Mouse (Mus musculus) midbrain, embryonic 16.5 days (tissue): ENCODE data around the gene Vps37d. TPM values are rescaled to one million over a fixed set of nuclear protein-coding genes. Genes with fewer than 3 reads are reported as not detected.
"Not testable (repeated sequence)": the region's sequence is repeated elsewhere in the genome, so short reads cannot be mapped to it uniquely, and the experiment has no call there.

Experiments
- ATAC-seq: fragments of 200-750 bp; cut with Nextera tagmentation; 2 replicates; pipeline ENCODE4 v1.8.0; 2017; ENCODE audit warnings: moderate TSS enrichment
- H3K27ac ChIP-seq: fragments of 300-500 bp; sonication (generic); 2 replicates; pipeline ENCODE4 v1.5.1; 2014; ENCODE audit warnings: mild to moderate bottlenecking, low read length, mixed read lengths
- H3K27me3 ChIP-seq: fragments of 300-500 bp; sonication (generic); 2 replicates; pipeline ENCODE4 v1.6.1; 2014; ENCODE audit warnings: low read depth, low read length, mixed read lengths; ENCODE audit not compliant: control insufficient read depth, insufficient read depth
- H3K36me3 ChIP-seq: fragments of 300-500 bp; sonication (generic); 2 replicates; pipeline ENCODE4 v1.6.1; 2014; ENCODE audit warnings: mild to moderate bottlenecking, low read length, moderate library complexity, mixed read lengths; ENCODE audit not compliant: control insufficient read depth, insufficient read depth
- H3K4me1 ChIP-seq: fragments of 300-500 bp; sonication (generic); 2 replicates; pipeline ENCODE4 v1.6.1; 2014; ENCODE audit warnings: mild to moderate bottlenecking, low read length, mixed read lengths; ENCODE audit not compliant: control insufficient read depth, insufficient read depth
- H3K4me2 ChIP-seq: fragments of 300-500 bp; sonication (generic); 2 replicates; pipeline ENCODE4 v1.6.1; 2014; ENCODE audit warnings: mild to moderate bottlenecking, low read length, mixed read lengths
- H3K4me3 ChIP-seq: fragments of 300-500 bp; sonication (generic); 2 replicates; pipeline ENCODE4 v1.5.1; 2014; ENCODE audit warnings: low read depth, mild to moderate bottlenecking, low read length, moderate library complexity, mixed read lengths
- H3K9ac ChIP-seq: fragments of 300-500 bp; sonication (generic); 2 replicates; pipeline ENCODE4 v1.6.1; 2014; ENCODE audit warnings: low read depth, low read length, mixed read lengths
- H3K9me3 ChIP-seq: fragments of 300-500 bp; sonication (generic); replicated peaks from 2 replicates; pipeline ENCODE4 v1.6.1; 2014; ENCODE audit warnings: mild to moderate bottlenecking, low read length, mixed read lengths; ENCODE audit not compliant: control insufficient read depth, poor library complexity, severe bottlenecking
- WGBS: fragments of 180-500 bp; shearing (Covaris S2); extraction: QIAGEN DNeasy Blood & Tissue Kit; methylation state at CpG from one replicate; pipeline ENCODE4 v1.1.7; 2014; 5-methylcytosine and 5-hydroxymethylcytosine counted together
- polyA plus RNA-seq: library from polyadenylated mRNA; unstranded; fragments of >200 nt; fragmentation: Nextera tagmentation; extraction: Ambion mirVana; gene quantifications from 2 replicates; pipeline ENCODE4 v1.2.1, GENCODE M21; 2015

Gene Vps37d
- polyA plus RNA-seq, 1 experiment from 2014 or later = 33.6 TPM

DNA sequence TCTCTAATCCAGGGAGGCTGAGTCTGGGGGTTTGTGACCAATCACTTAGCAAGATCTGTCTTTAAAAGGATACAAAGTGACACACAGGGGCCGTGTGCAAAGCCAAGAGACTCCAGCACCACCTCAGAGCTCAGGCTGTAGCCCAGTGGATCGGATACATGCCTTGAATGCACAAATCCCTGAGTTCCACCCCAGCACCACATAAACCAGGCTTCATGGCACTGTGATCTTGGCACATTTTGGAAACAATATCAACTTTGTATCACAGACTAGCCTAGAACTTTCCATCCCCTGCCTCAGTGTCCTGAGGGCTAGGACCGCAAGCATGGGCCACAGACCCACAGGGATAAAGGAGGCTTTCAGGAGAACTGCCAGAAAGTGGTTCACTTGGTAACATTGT is 12.1 kb downstream of the Vps37d start:
- Histone ChIP-seq H3K27me3 (no peaks in the 10 kb centered on the region), H3K4me3 (no peak overlapping the region), H3K4me2 (no peak overlapping the region), H3K27ac (no peak overlapping the region), H3K36me3 (peaks cover 7% of the 10 kb centered on the region; the same call in 1 of the 2 replicates), H3K9me3 (no peaks in the 10 kb centered on the region), H3K9ac (no peak overlapping the region), H3K4me1 (peaks cover 21% of the 10 kb centered on the region)
- no peak for ATAC-seq
- WGBS = 92% methylated on average over 3 of the region's 3 CpGs

DNA sequence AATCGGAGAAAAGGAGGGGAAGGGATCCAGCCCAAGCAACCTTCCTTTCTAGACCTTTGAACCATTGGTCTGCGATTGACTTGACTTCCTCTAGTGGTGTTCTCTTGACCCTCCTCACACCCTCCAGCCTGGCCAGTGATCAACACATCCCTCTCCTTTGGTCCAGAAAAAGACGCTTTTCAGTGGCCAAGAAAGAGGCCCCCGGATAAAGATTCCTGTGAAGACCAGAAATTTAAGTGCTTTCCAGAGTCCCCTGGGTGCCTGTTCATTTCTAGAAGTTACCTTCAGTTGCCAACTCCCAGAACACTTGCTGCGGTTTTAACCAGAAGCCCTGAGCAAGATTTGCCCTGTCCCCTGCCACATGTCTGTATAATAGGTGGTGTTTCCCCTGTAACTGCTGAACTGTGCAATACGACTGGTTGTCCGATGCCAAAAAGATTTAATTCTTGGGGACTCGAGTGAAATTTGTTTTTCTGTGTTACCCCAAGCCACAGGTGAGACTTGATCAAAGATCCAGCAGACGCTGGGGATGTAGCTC is 13.1 kb downstream of the Vps37d start, which contains the start of gene Bud23:
Gene Bud23, minus strand, starts transcription at position 51 of the 538 bp plus-strand sequence.
- H3K27me3 ChIP-seq, H3K9me3 ChIP-seq, ATAC-seq: not testable (repeated sequence)
- Histone ChIP-seq H3K4me1 (peaks cover 21% of the 10 kb centered on the region), H3K27ac (peak within 1 kb of the TSS; percentile 81), H3K4me3 (peak within 1 kb of the TSS; percentile 76), H3K4me2 (peak within 1 kb of the TSS; percentile 92), H3K36me3 (peaks cover 17% of the 10 kb centered on the region), H3K9ac (peak within 1 kb of the TSS; percentile 86)
- 73% methylated on average over 8 of the region's 9 CpGs for WGBS

GRCm38 (mm10) chr5:135064382-135064766 is 13.7 kb downstream of the Vps37d start:
- peaks cover 19% of the 10 kb centered on the region for H3K36me3 ChIP-seq
- H3K9ac ChIP-seq = peak overlapping the region; percentile 86
- peak overlapping the region; percentile 92 for H3K4me2 ChIP-seq
- H3K27ac ChIP-seq = peak overlapping the region; percentile 81
- no peak; the same call in none of the 2 replicates for ATAC-seq
- no peaks in the 10 kb centered on the region for H3K27me3 ChIP-seq
- H3K4me1 ChIP-seq = peaks cover 21% of the 10 kb centered on the region
- under 1% methylated on average over 40 of the region's 40 CpGs for WGBS
- H3K9me3 ChIP-seq = no peaks in the 10 kb centered on the region
- peak overlapping the region; percentile 76 for H3K4me3 ChIP-seq

DNA sequence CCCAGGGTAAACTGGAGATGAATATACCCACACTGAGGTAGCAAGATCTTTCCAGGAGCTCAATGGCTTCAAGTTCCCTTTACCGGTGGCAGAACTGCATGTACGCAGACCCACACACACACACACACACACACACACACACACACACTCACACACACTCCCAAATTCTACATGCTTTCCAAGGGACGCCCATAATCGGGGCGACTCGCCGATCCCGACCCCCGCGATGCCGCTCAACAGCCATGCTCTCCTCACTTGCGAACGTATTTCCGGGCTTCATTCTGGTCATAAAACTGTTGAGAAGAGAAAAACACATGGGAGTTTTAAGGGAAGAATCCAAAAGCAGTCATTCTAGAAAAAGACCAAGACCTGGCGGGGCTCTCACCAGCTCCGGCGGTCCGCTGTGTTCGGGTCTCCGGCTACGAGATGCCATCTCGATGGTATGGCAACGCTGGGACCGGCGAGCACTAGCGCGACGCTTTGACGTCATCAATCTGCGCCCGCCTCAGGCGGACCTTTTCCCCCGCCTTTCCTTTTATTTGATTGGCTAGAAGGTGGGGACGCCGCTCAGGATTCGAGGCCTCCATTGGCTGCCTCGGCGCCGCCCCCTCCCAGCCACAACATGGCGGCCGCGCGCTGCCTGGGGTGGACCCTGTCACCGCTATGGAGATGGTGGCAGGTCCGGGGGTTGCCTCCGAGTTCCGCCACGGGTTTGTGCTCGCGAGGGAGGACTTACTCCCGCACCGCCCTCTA is 14.3 kb downstream of the Vps37d start, which contains the start of gene Dnajc30:
Gene Dnajc30, plus strand, starts transcription at position 574 of the 753 bp plus-strand sequence.
- Histone ChIP-seq H3K4me2 (peak within 1 kb of the TSS; percentile 92), H3K9me3 (no peaks in the 10 kb centered on the region), H3K27me3 (no peaks in the 10 kb centered on the region), H3K9ac (peak within 1 kb of the TSS; percentile 86), H3K27ac (peak within 1 kb of the TSS; percentile 81), H3K36me3 (peaks cover 25% of the 10 kb centered on the region), H3K4me3 (peak within 1 kb of the TSS; percentile 76), H3K4me1 (peaks cover 21% of the 10 kb centered on the region)
- ATAC-seq = peak; percentile 96
- WGBS = under 1% methylated on average over 52 of the region's 52 CpGs

GRCm38 (mm10) chr5:135053356-135053755 is 24.7 kb downstream of the Vps37d start:
- H3K36me3 ChIP-seq = peaks cover 27% of the 10 kb centered on the region
- H3K9me3 ChIP-seq = no peaks in the 10 kb centered on the region
- no peak overlapping the region for H3K9ac ChIP-seq
- H3K27ac ChIP-seq = no peak overlapping the region
- H3K4me2 ChIP-seq = no peak overlapping the region
- WGBS = 92% methylated on average over 12 of the region's 12 CpGs
- H3K27me3 ChIP-seq = no peaks in the 10 kb centered on the region
- H3K4me3 ChIP-seq = no peak overlapping the region
- no peak for ATAC-seq
- no peaks in the 10 kb centered on the region for H3K4me1 ChIP-seq

GRCm38 (mm10) chr5:135049268-135049667 is 28.8 kb downstream of the Vps37d start:
- H3K9ac ChIP-seq, H3K27ac ChIP-seq, H3K4me1 ChIP-seq, ATAC-seq, H3K9me3 ChIP-seq, H3K27me3 ChIP-seq, H3K4me3 ChIP-seq, H3K4me2 ChIP-seq: not testable (repeated sequence)
- 90% methylated on average over 5 of the region's 6 CpGs for WGBS
- peaks cover 20% of the 10 kb centered on the region for H3K36me3 ChIP-seq

GRCm38 (mm10) chr5:135048539-135048938 is 29.5 kb downstream of the Vps37d start:
- ATAC-seq = no peak
- no peaks in the 10 kb centered on the region for H3K9me3 ChIP-seq
- no peak overlapping the region for H3K4me3 ChIP-seq
- H3K4me2 ChIP-seq = no peak overlapping the region
- H3K36me3 ChIP-seq = peaks cover 20% of the 10 kb centered on the region
- H3K27ac ChIP-seq = no peak overlapping the region
- H3K27me3 ChIP-seq = no peaks in the 10 kb centered on the region
- no peak overlapping the region for H3K9ac ChIP-seq
- H3K4me1 ChIP-seq = no peaks in the 10 kb centered on the region
- WGBS = 97% methylated on average over 5 of the region's 5 CpGs

GRCm38 (mm10) chr5:135044575-135044974 is 33.5 kb downstream of the Vps37d start:
- Histone ChIP-seq H3K4me3 (no peak overlapping the region), H3K9me3 (no peaks in the 10 kb centered on the region), H3K27ac (no peak overlapping the region), H3K27me3 (no peaks in the 10 kb centered on the region), H3K4me2 (no peak overlapping the region), H3K9ac (no peak overlapping the region), H3K36me3 (peaks cover 13% of the 10 kb centered on the region), H3K4me1 (no peaks in the 10 kb centered on the region)
- WGBS = 92% methylated on average over 3 of the region's 3 CpGs
- ATAC-seq = no peak

DNA sequence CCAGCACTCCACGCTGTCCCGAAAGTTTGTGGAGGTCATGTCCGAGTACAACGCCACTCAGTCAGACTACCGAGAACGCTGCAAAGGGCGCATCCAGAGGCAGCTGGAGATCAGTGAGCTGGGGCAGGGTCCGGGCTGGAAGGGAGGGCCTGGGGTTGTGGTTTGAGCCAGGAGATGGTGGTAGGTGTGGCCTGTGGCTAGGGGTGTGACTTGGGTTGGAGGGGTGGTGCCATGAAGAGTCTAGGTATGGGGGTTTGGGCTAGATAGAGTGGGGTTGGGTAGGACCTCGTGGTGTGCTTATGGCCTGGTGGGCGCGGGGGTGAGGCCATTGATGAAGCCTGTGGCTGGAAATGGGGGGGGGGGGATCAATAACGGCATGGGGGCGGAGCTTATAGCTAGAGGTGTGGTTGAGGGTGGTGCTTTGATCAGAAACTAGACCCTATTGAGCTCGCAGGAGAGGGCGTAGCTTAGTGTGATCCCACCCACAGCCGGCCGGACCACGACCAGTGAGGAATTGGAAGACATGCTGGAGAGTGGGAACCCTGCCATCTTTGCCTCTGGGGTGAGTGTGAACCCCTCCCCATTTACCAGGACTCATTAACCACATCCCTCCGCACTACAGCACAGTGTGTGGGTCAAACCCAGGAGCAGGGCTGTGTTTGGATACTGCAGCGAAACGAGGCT is 35.8 kb downstream of the Vps37d start:
- Histone ChIP-seq H3K9me3 (no peaks in the 10 kb centered on the region), H3K9ac (no peak overlapping the region), H3K4me1 (no peaks in the 10 kb centered on the region), H3K36me3 (peaks cover 21% of the 10 kb centered on the region), H3K4me3 (no peak overlapping the region), H3K27me3 (no peaks in the 10 kb centered on the region), H3K27ac (no peak overlapping the region), H3K4me2 (no peak overlapping the region)
- ATAC-seq = no peak
- 27% methylated on average over 21 of the region's 21 CpGs for WGBS
